Mouse (Mus musculus) stomach, postnatal 0 days (tissue): ENCODE data around the gene Prps1l1.

Source experiments
- CTCF ChIP-seq: IDR thresholded peaks from 2 replicates; pipeline ENCODE4 v1.5.1; 2016; ENCODE audit warnings: antibody characterized with exemption, low read depth, mild to moderate bottlenecking, moderate library complexity
- EP300 ChIP-seq: optimal IDR thresholded peaks from 2 replicates; pipeline ENCODE3; 2016; ENCODE audit warnings: antibody characterized with exemption

DNA sequence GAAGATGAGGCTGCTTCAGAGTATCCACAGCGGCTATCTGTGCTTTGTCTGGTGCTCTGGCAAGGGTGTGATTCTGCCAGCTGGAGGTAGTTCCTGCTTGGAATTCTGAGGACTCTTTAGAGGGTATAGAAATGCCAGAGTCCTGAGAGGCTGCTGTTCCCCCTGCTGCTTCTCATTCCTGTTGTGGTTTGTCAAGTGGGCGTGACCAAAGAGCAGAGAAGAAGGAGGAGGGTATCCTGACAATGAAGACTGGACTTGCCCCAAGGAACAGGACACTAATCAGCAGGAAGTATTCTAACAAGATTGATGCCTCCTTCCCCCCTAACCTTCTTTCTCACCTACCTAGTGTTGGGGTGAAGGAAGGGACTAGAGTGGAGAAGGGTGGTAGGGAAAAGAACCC lies 29.4 kb downstream of the Prps1l1 start:
- no peak for TF ChIP-seq CTCF
- no peak for TF ChIP-seq EP300
